Mouse (Mus musculus): ENCODE results near the gene Dus3l. TPM values are rescaled to one million over a fixed set of nuclear protein-coding genes. Genes with fewer than 3 reads are reported as not detected.
A peak's percentile ranks its signal among the peaks of the same experiment; 100 is the strongest.

The Dus3l gene
- polyA plus RNA-seq, 1 experiment from 2014 or later: 36.5 TPM

DNA sequence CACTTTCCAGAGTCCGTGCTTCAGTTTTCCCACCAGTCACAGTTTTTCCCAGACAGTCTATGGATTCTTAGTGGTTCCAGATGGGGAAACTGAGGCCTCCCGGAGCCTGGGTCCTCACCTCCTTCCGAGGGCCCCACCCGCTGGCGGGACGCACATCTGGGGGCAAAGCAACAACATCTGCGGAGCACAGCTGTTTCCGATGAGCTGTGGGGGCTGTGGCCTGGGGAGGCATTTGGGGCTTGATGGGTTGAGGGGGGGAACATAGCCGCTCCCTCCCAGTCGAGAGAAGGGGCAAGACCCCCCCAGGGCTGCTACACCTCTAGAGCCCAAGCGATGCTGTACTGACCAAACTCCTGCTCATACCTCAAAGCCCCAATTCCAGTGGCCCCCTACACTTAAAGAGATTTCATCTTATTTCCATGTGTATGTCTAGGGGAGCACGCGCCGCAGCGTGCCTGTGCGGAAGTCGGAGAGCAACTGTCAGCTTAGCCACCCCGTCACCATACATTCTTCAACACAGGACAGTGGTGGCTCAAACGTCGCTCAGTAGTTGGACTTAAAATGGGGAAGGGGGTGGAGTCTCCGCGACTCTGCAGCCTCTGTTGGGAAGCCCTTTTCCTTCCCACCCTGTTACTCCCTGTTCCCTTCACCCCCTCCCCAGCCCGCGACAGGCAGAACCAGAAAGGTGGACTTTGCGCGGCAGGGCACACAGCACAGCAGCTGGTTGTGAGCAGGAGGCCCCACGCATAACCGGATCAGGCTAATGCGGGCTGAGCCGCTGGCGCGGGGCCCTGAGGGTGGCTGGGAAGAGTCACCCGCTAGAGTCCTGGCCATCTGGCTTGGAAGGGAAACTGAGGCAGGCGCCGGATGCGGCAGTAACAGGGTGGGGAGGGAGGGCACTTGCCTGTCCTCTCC, 10.0 kb upstream of the Dus3l start:
- peak; percentile 60 for DNase-seq (ENCODE audit: low spot score)

DNA sequence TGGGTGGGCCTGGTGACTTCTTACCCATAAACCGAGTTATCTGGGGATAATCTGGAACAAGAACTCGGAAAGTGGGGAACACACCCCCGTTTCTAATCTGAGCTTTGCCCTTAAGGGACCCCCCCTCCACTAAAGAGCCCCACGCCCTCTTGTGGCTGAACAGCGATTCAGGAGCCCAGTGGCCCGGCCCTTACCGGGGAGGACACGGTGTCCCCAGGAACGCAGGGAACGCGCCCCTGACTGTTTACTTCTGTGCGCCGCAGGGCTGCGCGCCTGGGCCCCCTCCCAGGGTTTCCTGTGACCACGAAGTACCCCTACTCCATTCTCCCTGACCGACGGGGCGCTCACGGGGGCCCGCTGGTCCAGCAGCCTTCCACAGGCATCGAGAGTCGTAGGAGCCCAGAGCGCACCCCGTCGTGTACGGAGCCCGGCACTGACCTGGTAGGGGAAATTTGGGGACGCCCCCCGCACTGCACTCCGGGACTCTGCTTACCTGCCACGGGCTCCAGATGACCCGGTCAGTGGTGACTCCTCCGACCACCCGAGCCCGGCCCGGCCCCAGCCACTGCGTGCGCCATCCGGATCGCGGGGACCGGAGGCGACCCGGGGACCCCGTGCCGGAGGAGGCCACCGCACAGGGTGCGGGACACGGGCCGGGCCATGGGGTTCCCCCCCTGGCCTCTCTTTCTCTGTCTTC, 7.7 kb upstream of the Dus3l start:
- peak; percentile 39 for DNase-seq (ENCODE audit: low spot score)

DNA sequence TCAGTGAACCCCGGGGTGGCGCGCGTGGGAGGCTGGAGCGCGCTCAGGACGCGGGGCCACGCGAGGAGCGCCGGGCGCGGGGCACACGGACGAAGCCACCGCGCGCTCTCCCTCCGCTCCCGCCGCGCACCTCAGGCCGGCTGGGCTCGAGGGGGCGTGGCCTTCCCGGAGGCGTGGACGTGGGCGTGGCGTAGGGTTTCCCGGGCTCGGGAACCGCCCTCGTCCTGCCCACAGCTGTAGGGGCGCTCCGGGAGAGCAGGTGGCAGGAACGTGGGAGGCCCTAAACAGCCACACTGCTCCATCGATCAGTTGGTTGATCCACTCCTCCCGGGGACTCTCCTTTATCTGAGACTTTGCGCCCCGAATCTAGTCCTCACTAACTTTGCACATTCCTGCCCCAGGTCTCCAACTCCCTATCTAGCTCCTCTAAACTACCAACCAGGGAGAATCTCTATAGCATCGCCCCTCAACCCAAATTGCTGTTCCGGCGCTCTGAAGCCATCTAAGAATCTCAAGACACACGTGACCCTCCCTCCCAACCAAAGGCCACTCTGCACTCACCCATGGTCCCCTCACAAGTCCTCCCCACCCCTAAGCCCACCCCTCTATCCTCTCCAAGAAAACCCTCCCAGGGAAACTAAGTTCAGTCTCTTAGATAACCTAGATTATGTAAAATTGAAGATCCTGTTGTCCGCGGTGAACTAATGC, 7.0 kb upstream of the Dus3l start, which contains the start of gene Nrtn:
Gene Nrtn, minus strand, starts transcription at position 115 of the 708 bp plus-strand sequence.
- DNase-seq (ENCODE audit: low spot score): peak; percentile 73

DNA sequence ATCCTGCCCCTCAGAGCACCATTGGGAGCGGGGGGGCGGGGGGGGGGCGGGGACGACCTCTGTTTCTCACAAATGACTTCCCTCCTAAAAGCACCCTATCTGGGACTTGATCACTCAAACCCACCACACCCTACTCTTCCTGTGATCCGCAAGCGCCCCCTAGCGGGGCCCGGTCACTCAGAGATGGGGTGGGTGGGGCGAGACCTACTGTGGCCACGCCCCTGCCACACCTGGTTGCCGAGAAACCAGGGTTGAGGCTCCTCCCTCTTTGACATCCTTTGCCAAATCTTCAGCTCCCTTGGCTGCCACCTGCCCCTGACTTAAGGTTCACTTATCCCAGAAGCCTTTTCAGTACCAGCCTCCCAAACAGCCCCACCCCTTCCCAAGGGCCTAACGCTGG, 6.4 kb upstream of the Dus3l start:
- peak; percentile 91 for DNase-seq (ENCODE audit: low spot score)

- DNase-seq (ENCODE audit: low spot score): no peak
These were observed 5.3 kb upstream of the Dus3l start for GRCm38 (mm10) chr17:56759261-56759660.

- no peak for DNase-seq (ENCODE audit: low spot score)
These were observed 3.5 kb upstream of the Dus3l start for GRCm38 (mm10) chr17:56761077-56761476.

DNA sequence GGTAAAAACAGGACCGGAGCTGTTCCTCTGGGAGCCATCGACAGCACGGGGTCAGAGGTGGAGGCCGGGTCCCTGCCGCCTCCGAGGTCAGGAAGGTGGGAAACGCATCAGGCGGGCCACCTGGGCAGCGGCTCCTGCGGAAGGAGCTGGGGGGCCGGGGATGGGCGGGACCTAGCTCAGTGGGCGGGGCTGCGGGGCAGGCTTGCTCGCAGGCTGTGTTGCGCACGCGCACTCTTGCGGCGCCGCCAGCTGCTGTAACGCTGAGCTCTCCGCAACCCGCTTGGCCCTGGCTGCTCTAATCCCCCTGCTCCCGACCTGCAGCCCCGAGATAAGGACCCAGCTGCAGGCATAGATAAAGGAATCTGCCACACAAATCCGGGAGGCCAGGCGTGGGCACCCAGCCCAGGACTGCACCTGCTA, 2.6 kb upstream of the Dus3l start:
- peak; percentile 95 for DNase-seq (ENCODE audit: low spot score)

DNA sequence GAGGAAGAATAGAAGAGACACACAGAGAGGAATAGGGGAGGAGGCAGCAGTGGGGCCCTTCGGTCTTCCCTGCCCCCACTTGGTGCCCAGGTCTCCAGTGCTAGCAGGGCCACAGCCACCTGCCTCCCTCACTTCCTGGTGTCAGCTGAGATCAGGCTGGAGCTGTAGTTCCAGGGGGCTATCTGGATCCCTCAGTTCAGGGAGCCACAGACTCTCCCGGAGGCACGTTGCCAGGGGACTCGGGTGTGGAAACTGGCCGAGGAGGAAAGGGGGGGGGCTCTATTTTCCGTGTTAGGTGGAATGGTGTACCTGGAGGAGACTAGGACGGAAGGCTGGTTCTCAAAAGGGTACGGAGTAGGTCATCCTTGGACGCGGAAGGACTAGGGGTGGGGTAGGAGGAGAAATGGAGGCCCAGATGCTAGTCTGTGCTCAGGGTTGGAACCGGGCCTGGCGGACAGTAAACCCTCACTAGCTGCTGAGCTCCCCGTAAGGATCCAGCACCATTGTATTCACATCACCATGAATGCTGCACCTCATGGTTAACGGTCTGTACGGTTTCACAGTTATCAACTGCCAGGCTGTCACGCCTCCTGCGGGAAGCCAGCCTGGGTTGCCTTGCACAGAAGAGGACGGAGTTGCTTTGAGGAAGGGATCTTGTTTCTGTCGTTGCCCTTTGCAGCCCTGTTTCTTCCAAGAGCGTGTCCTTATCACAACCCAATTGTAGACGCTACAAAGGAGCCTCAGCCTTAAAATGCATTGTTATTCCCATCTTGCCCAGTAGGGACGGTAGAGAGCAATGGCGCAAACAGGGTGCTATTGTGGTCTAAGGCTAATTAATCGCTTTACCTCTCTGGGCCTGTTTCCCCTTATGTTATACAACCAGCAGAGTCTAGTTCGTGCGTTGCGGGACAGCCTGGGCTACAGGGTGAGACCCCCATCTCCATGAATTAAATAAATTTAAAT, 1.5 kb upstream of the Dus3l start:
- DNase-seq (ENCODE audit: low spot score): peak; percentile 70

DNA sequence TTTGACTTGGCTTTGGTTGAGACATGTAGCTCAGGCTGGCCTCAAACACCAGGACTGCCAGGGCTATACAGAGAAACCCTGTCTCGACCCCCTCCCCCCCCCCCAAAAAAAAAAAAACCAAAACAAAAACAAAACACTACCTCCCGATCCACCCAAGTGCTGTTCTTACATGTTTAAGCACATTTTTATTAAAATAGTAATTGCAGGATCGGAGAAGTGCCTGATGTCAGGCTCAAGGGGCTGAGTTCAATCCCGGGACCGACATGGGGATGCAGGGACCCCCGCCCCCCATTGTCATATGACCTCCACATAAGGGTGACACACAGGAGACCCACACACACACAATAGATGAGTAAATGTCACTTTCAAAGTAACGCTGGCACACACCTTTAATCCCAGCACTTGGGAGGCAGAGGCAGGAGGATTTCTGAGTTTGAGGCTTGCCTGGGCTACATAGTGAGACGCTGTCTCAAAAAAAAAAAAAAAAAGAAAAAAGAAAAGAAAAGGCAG, 761 bp upstream of the Dus3l start:
- no peak for DNase-seq (ENCODE audit: low spot score)

- no peak for DNase-seq (ENCODE audit: low spot score)
These were observed 874 bp downstream of the Dus3l start for GRCm38 (mm10) chr17:56765431-56765830.

DNA sequence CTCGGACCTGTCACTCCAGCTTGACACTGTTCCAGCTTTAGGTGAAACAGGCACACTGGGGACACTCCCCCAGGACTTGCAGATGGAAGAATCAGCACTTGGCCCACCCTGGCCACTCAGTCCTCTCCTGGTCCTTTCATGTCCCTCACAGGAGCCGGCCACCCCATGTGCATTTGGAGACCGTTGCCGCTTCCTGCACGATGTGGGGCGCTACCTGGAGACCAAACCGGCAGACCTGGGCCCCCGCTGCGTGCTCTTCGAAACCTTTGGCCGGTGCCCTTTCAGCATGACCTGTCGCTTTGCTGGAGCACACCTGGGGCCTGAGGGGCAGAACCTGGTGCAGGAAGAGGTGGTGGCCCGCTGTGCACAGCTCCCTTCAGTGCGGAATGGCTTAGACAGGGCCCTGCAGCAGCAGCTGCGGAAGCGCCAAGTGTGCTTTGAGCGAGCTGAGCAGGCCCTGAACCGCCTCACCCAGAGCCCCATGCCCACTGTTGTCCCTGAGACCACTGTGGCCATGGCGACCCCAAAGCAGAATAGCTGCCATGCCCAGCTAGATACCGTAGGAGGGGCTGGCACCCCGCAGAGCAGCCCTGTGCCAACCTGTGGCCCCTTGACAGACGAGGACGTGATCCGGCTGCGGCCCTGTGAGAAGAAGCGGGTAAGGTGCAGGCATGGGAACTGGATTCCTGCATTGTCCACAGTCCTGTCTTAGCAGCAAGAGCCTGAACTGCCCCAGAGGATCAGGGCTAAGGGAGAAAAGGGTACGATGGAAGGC, 2.3 kb downstream of the Dus3l start:
- no peak for DNase-seq (ENCODE audit: low spot score)

- DNase-seq (ENCODE audit: low spot score): no peak
These were observed 3.1 kb downstream of the Dus3l start for GRCm38 (mm10) chr17:56767531-56768135.

DNA sequence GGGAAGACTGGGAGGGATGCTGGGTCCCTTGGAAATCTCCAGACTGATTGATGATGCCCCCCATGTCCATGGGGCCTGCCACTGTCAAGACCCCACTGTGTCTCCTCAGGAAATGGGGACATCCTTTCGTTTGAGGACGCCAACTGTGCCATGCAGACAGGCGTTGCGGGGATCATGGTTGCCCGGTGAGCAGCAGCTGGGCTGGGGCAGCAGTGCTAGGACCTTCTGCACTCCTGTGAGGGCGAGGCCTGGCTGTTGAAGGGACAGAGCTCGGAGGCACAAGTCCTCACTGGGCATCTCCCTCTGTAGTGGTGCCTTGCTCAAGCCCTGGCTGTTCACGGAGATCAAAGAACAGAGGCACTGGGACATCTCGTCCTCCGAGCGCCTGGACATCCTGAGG, 4.4 kb downstream of the Dus3l start:
- DNase-seq (ENCODE audit: low spot score): no peak

GRCm38 (mm10) chr17:56769950-56770349, 5.4 kb downstream of the Dus3l start, which contains the start of gene Prr22:
Prr22 (plus strand) TSS chr17:56770250.
- no peak for DNase-seq (ENCODE audit: low spot score)

- no peak for DNase-seq (ENCODE audit: low spot score)
These were observed 13.0 kb downstream of the Dus3l start for GRCm38 (mm10) chr17:56777568-56777967.

GRCm38 (mm10) chr17:56778779-56779362, 14.3 kb downstream of the Dus3l start:
- no peak for DNase-seq (ENCODE audit: low spot score)

DNA sequence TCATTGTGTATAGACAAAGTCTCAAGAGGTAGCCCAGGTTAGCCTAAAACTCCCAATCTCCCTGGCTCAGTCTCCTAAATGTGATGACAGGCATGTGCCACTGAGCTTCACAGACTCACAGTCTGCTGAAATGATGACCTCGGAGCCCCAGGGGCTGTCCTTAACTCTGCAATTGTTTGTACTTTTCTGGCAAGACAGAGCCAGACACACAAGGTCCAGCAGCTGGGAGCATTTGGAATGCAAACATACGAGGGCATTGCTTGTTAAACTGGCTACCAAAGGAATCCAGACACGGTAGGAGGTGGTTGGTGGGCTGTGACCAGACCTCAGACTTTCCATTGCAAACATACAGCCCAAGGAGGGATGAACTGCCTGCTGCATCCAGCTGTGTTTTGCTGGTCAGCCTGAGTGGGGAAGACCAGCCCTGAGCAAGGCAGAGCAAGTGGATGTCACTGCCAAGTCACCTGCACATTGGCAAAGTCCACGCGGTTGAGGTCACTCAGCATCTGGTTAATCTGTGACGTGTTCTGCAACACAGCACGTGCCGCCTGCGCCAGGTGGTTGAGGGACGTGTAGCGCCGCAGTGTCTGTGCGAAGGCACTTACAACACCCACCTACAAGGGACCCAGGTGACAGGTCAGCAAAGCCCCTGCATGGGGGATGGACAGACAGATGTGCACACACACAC, 15.9 kb downstream of the Dus3l start:
- no peak for DNase-seq (ENCODE audit: low spot score)

DNA sequence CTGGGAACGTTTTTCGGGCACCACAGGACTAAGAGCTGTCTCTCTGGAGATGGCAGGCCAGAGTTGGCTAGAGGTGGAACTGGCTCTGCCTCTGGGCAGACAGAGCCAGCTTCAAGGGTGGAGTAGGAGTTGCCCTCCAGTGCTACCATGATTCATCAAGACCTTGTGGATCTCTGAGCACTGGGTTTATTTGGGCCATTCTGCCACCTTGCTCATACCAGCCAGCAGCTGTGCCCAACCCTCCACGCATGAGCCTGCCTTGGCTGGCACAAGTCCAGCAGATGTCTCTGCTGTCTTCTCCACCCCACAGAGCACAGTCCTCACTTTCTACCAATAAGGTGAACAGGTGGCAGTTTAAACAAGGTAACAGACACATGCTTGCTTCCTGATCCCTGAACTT, 24.3 kb downstream of the Dus3l start:
- DNase-seq (ENCODE audit: low spot score): no peak
